Mouse (Mus musculus) olfactory bulb, adult 2 months (tissue): ENCODE measurements at regions not wholly inside any gene's neighbourhood (a gene's known extent, or its start where the extent isn't known, plus 50 kb on each side); places are given as distances from the start of the nearest gene placed in this dataset.
"Not testable (repeated sequence)": the region's sequence is repeated elsewhere in the genome, so short reads cannot be mapped to it uniquely, and the experiment has no call there.

Experiments used
- CTCF ChIP-seq: fragments of 200-500 bp; IDR thresholded peaks from 2 replicates; pipeline ENCODE4 v1.5.1; 2012; ENCODE audit warnings: low read depth, mild to moderate bottlenecking, low read length, moderate library complexity; ENCODE audit not compliant: insufficient read depth
- POLR2A ChIP-seq: fragments of 200-500 bp; IDR thresholded peaks from 2 replicates; pipeline ENCODE4 v1.6.1; 2012; ENCODE audit warnings: mild to moderate bottlenecking, low read depth, low read length, moderate library complexity; ENCODE audit not compliant: insufficient read depth

DNA sequence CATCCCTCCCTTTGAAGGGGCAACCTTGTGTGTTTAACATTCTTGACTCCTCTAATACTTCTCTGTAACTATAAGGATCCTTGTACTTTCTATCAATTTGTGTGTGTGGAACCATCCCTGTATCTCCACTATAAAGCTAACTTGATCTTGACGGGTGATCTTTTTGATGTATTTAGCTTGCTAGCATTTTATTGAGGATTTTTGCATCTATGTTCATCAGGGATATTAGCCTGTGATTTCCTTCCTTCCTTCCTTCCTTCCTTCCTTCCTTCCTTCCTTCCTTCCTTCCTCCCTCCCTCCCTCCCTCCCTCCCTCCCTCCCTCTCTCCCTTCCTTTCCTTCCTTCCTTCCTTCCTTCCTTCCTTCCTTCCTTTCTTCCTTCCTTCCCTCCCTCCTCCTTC, 819.8 kb downstream of the Robo1 start:
- TF ChIP-seq CTCF, POLR2A: not testable (repeated sequence)
